Mouse (Mus musculus) G1E (cell line): ENCODE measurements at regions not wholly inside any gene's neighbourhood (a gene's known extent, or its start where the extent isn't known, plus 50 kb on each side); places are given as distances from the start of the nearest gene placed in this dataset.

Source experiments
- CTCF ChIP-seq: IDR thresholded peaks from 2 replicates; pipeline ENCODE4 v1.5.1; 2012; ENCODE audit warnings: low read depth, low read length, inconsistent platforms, mixed read lengths
- GATA2 ChIP-seq: IDR thresholded peaks from 2 replicates; pipeline ENCODE4 v1.6.1; 2012; ENCODE audit warnings: low read depth, low read length, inconsistent platforms, borderline replicate concordance

GRCm38 (mm10) chr5:119464553-119464952 is 205.9 kb upstream of the Tbx3 start:
- no peak for TF ChIP-seq GATA2
- TF ChIP-seq CTCF = no peak
